ENCODE assay signal across 25 mouse cellular contexts in the genomic region with DNA sequence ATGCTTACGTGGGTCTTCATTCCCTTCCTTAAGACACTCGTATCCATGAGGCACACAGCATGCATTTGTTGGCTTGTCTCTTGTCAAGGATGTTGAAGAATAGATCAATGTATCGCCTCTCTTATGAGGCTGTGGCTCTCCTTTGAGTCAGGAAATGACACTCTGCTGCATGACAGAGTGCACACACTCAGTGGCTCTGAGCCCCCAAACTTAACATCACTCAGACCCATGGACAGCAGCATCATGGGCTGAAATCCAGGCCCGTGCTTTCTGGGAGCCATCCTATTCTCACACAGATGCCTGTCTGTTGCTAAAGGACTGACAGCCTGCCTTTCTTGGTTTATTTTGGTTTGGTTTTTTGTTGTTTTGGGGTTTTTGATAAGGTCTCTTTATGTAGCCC.
"Had no signal": no experiment of that assay in that cellular context is flagged by ENCODE, and none has a peak within 500 bp of the region (broad histone marks: within the 10 kb centered on the region; RNA-seq: fewer than 3 reads in every experiment).

No protein-coding gene starts in this region.

- H3K27ac ChIP-seq: forebrain, embryonic 15.5 days; heart, adult 2 months; heart, embryonic 13.5 days; heart, embryonic 15.5 days; hindbrain, embryonic 13.5 days; hindbrain, embryonic 15.5 days; intestine, embryonic 15.5 days; layer of hippocampus, adult 2 months; left cerebral cortex, adult 2 months; limb, embryonic 12.5 days had no signal

- H3K4me1 ChIP-seq: intestine, embryonic 15.5 days had no signal

- H3K4me3 ChIP-seq: forebrain, embryonic 15.5 days; heart, adult 2 months; heart, embryonic 13.5 days; heart, embryonic 15.5 days; hindbrain, embryonic 13.5 days; hindbrain, embryonic 15.5 days; intestine, embryonic 15.5 days; layer of hippocampus, adult 2 months; left cerebral cortex, adult 2 months; limb, embryonic 10.5 days; limb, embryonic 12.5 days had no signal

- H3K4me2 ChIP-seq: forebrain, embryonic 15.5 days; heart, embryonic 11.5 days; heart, embryonic 13.5 days; heart, embryonic 15.5 days; hindbrain, embryonic 13.5 days; hindbrain, embryonic 15.5 days; intestine, embryonic 15.5 days; limb, embryonic 12.5 days had no signal

- H3K27me3 ChIP-seq: forebrain, embryonic 15.5 days; heart, embryonic 13.5 days; heart, embryonic 15.5 days; hindbrain, embryonic 13.5 days; hindbrain, embryonic 15.5 days; intestine, embryonic 15.5 days; limb, embryonic 12.5 days had no signal

- H3K9me3 ChIP-seq: forebrain, embryonic 15.5 days; heart, embryonic 13.5 days; heart, embryonic 15.5 days; hindbrain, embryonic 13.5 days; hindbrain, embryonic 15.5 days; intestine, embryonic 15.5 days; limb, embryonic 10.5 days; limb, embryonic 12.5 days had no signal

- DNase-seq: forebrain, postnatal 0 days; gastrocnemius, postnatal 14 days; gastrocnemius, postnatal 36 days; heart, adult 11 months; heart, adult 2 months; heart, postnatal 14 days; heart, postnatal 36 days; kidney, adult 18-20 months; kidney, adult 8-10 months; kidney, postnatal 10 days; kidney, postnatal 25 days; kidney, postnatal 4 days had no signal

- H3K9ac ChIP-seq: forebrain, embryonic 15.5 days; forebrain, postnatal 0 days; heart, embryonic 13.5 days; heart, embryonic 15.5 days; hindbrain, embryonic 13.5 days; hindbrain, embryonic 15.5 days; intestine, embryonic 15.5 days; limb, embryonic 12.5 days had no signal

- ATAC-seq: forebrain, embryonic 15.5 days; forebrain, postnatal 0 days; inflammation-experienced regulatory T-cells, adult 6 months; intestine, embryonic 15.5 days; intestine, postnatal 0 days had no signal

- H3K36me3 ChIP-seq: forebrain, embryonic 15.5 days; heart, embryonic 13.5 days; heart, embryonic 15.5 days; hindbrain, embryonic 13.5 days; hindbrain, embryonic 15.5 days; intestine, embryonic 15.5 days; limb, embryonic 10.5 days; limb, embryonic 12.5 days had no signal
